Mouse (Mus musculus) E14TG2a.4 (cell line): ENCODE results near the gene Mecr.

Experiments used
- CTCF ChIP-seq: conservative IDR thresholded peaks from 2 replicates; pipeline ENCODE4 v1.5.1; 2014; ENCODE audit warnings: low read length
- NANOG ChIP-seq: IDR thresholded peaks from 2 replicates; pipeline ENCODE4 v1.6.1; 2014; ENCODE audit warnings: borderline replicate concordance, low read length, mixed read lengths

- no peak for TF ChIP-seq CTCF
- TF ChIP-seq NANOG = no peak
These were observed 38.0 kb upstream of the Mecr start for GRCm38 (mm10) chr4:131805255-131805654.
